Mouse (Mus musculus): ENCODE data around the gene 1700025B11Rik. TPM values are rescaled to one million over a fixed set of nuclear protein-coding genes. Genes with fewer than 3 reads are reported as not detected.
"Not testable (repeated sequence)": the region's sequence is repeated elsewhere in the genome, so short reads cannot be mapped to it uniquely, and the experiment has no call there.

1700025B11Rik gene
- 0.26 TPM in 1 of 2 replicates, not detected in the other for polyA plus RNA-seq (2012; rRNA removed)

- DNase-seq (ENCODE audit: low read depth): no peak
Measured at GRCm38 (mm10) chr15:77561792-77562191, at the start of gene 1700025B11Rik. TSS of gene 1700025B11Rik (minus strand) at chr15:77561892.

GRCm38 (mm10) chr15:77606069-77606468 is 44.4 kb upstream of the 1700025B11Rik start:
- no peak for DNase-seq (ENCODE audit: low read depth)

- no peak for DNase-seq (ENCODE audit: low read depth)
Measured at GRCm38 (mm10) chr15:77598958-77599357, 37.3 kb upstream of the 1700025B11Rik start, which contains the start of gene Gm36245. TSS of gene Gm36245 (plus strand) at chr15:77599258.

- no peak for DNase-seq (ENCODE audit: low read depth)
Measured at GRCm38 (mm10) chr15:77598429-77598828, 36.7 kb upstream of the 1700025B11Rik start.

GRCm38 (mm10) chr15:77595961-77596360 is 34.3 kb upstream of the 1700025B11Rik start, which contains the start of gene Apol10b:
TSS of gene Apol10b (minus strand) at chr15:77596125.
- no peak for DNase-seq (ENCODE audit: low read depth)

GRCm38 (mm10) chr15:77593557-77593956 is 31.9 kb upstream of the 1700025B11Rik start:
- DNase-seq (ENCODE audit: low read depth): no peak

GRCm38 (mm10) chr15:77590881-77591280 is 29.2 kb upstream of the 1700025B11Rik start:
- no peak for DNase-seq (ENCODE audit: low read depth)

- DNase-seq (ENCODE audit: low read depth): no peak
Measured at GRCm38 (mm10) chr15:77588981-77589380, 27.3 kb upstream of the 1700025B11Rik start.

GRCm38 (mm10) chr15:77587026-77587425 is 25.3 kb upstream of the 1700025B11Rik start:
- DNase-seq (ENCODE audit: low read depth): no peak

- DNase-seq (ENCODE audit: low read depth): no peak
Measured at GRCm38 (mm10) chr15:77581681-77582080, 20.0 kb upstream of the 1700025B11Rik start.

GRCm38 (mm10) chr15:77579311-77579710 is 17.6 kb upstream of the 1700025B11Rik start:
- no peak for DNase-seq (ENCODE audit: low read depth)

- DNase-seq (ENCODE audit: low read depth): no peak
Measured at GRCm38 (mm10) chr15:77578801-77579200, 17.1 kb upstream of the 1700025B11Rik start.

GRCm38 (mm10) chr15:77563219-77563618 is 1.5 kb upstream of the 1700025B11Rik start:
- no peak for DNase-seq (ENCODE audit: low read depth)

GRCm38 (mm10) chr15:77539221-77539620 is 22.5 kb downstream of the 1700025B11Rik start:
- not testable (repeated sequence) for DNase-seq (ENCODE audit: low read depth)

- no peak for DNase-seq (ENCODE audit: low read depth)
Measured at GRCm38 (mm10) chr15:77533216-77533615, 28.5 kb downstream of the 1700025B11Rik start, which contains the start of gene Apol7c. TSS of gene Apol7c (minus strand) at chr15:77533316.

- not testable (repeated sequence) for DNase-seq (ENCODE audit: low read depth)
Measured at GRCm38 (mm10) chr15:77523186-77523843, 38.4 kb downstream of the 1700025B11Rik start.

- DNase-seq (ENCODE audit: low read depth): not testable (repeated sequence)
Measured at GRCm38 (mm10) chr15:77520596-77520995, 41.1 kb downstream of the 1700025B11Rik start.

Other genes with a start within 250 kb of the 1700025B11Rik start
- gene Apol7a, start 162.8 kb downstream of the 1700025B11Rik start, polyA plus RNA-seq (2012; rRNA removed): 0.32 and 0.38 TPM in 2 replicates
- 1.0 and 1.4 TPM in 2 replicates for gene Apol9a, start 150.8 kb downstream of the 1700025B11Rik start, polyA plus RNA-seq (2012; rRNA removed)
- 0.04 TPM in 1 of 2 replicates, not detected in the other for gene Apol7b, start 114.4 kb downstream of the 1700025B11Rik start, polyA plus RNA-seq (2012; rRNA removed)
- gene Apol10a, start 84.8 kb downstream of the 1700025B11Rik start, polyA plus RNA-seq (2012; rRNA removed): not detected in 2 replicates
- not detected in 2 replicates for gene Apol11a, start 53.6 kb downstream of the 1700025B11Rik start, polyA plus RNA-seq (2012; rRNA removed)
- gene Apol7c, start 28.6 kb downstream of the 1700025B11Rik start, polyA plus RNA-seq (2012; rRNA removed): 0.18 and 0.23 TPM in 2 replicates
- gene Apol10b, start 34.2 kb upstream of the 1700025B11Rik start, polyA plus RNA-seq (2012; rRNA removed): 1.1 and 1.4 TPM in 2 replicates
- 0.32 TPM in 1 of 2 replicates, not detected in the other for gene Gm36245, start 37.4 kb upstream of the 1700025B11Rik start, polyA plus RNA-seq (2012; rRNA removed)
- 0.37 TPM in 1 of 2 replicates, not detected in the other for gene Apol11b, start 81.4 kb upstream of the 1700025B11Rik start, polyA plus RNA-seq (2012; rRNA removed)
- 0.09 and 0.34 TPM in 2 replicates for gene Apol7e, start 137.0 kb upstream of the 1700025B11Rik start, polyA plus RNA-seq (2012; rRNA removed)
- gene Apol9b, start 167.1 kb upstream of the 1700025B11Rik start, polyA plus RNA-seq (2012; rRNA removed): 3.7 and 4.1 TPM in 2 replicates
- 0.07 TPM in 1 of 2 replicates, not detected in the other for gene Apol8, start 195.1 kb upstream of the 1700025B11Rik start, polyA plus RNA-seq (2012; rRNA removed)

Measured in gonadal fat pad, adult 2 months (tissue).